Mouse (Mus musculus): Measurements from ENCODE around the gene Cited2.

- TF ChIP-seq CTCF (IDR thresholded peaks at IDR 0.05; ENCODE audit: low read depth): no peak
- no peak for TF ChIP-seq EP300 (IDR thresholded peaks at IDR 0.05; ENCODE audit: low read depth)
Observed at GRCm38 (mm10) chr10:17677308-17677707, 45.7 kb upstream of the Cited2 start.
